Mouse (Mus musculus) heart, embryonic 10.5 days (tissue): ENCODE data around the gene Srgap1. TPM values are rescaled to one million over a fixed set of nuclear protein-coding genes. Genes with fewer than 3 reads are reported as not detected.

ENCODE experiments used
- DNase-seq: peaks from one replicate; pipeline ENCODE4 v3.0.0-alpha.2; 2017; ENCODE audit warnings: low spot score
- H3K27ac ChIP-seq: fragments of 300-500 bp; sonication (generic); 2 replicates; pipeline ENCODE4 v1.5.1; 2016; ENCODE audit warnings: mild to moderate bottlenecking
- H3K27me3 ChIP-seq: fragments of 300-500 bp; sonication (generic); 2 replicates; pipeline ENCODE4 v1.6.1; 2016; ENCODE audit warnings: mild to moderate bottlenecking; ENCODE audit not compliant: poor library complexity, insufficient read depth, severe bottlenecking
- H3K36me3 ChIP-seq: fragments of 300-500 bp; sonication (generic); 2 replicates; pipeline ENCODE4 v1.6.1; 2016; ENCODE audit warnings: mild to moderate bottlenecking, moderate library complexity
- H3K4me1 ChIP-seq: fragments of 300-500 bp; sonication (generic); 2 replicates; pipeline ENCODE4 v1.6.1; 2016; ENCODE audit warnings: mild to moderate bottlenecking
- H3K4me3 ChIP-seq: fragments of 300-500 bp; sonication (generic); 2 replicates; pipeline ENCODE4 v1.5.1; 2016; ENCODE audit warnings: mild to moderate bottlenecking, moderate library complexity
- H3K9me3 ChIP-seq: fragments of 300-500 bp; sonication (generic); 2 replicates; pipeline ENCODE4 v1.6.1; 2016; ENCODE audit warnings: mild to moderate bottlenecking, moderate library complexity
- WGBS: fragments of 180-500 bp; shearing (Covaris S2); methylation state at CpG from one replicate; pipeline ENCODE4 v1.1.7; 2016; 5-methylcytosine and 5-hydroxymethylcytosine counted together
- polyA plus RNA-seq: library from polyadenylated mRNA; unstranded; fragments of >200 nt; fragmentation: Nextera tagmentation; extraction: Ambion mirVana; gene quantifications from 2 replicates; pipeline ENCODE4 v1.2.1, GENCODE M21; 2016

Srgap1 gene
- polyA plus RNA-seq, 1 experiment from 2014 or later, result 6.8 TPM

GRCm38 (mm10) chr10:122040372-122040771 lies 6.7 kb downstream of the Srgap1 start:
- WGBS, result 37% methylated on average over 4 of the region's 4 CpGs

GRCm38 (mm10) chr10:122039566-122039965 lies 7.5 kb downstream of the Srgap1 start:
- 84% methylated on average over 4 of the region's 4 CpGs for WGBS
- H3K27ac ChIP-seq, result no peak overlapping the region
- peaks cover 5% of the 10 kb centered on the region; the same call in 1 of the 2 replicates for H3K36me3 ChIP-seq
- no peak overlapping the region for H3K4me3 ChIP-seq
- peaks cover 5% of the 10 kb centered on the region; the same call in 1 of the 2 replicates for H3K9me3 ChIP-seq
- peaks cover 6% of the 10 kb centered on the region; the same call in 1 of the 2 replicates for H3K27me3 ChIP-seq
- 0 out of 2 replicates have a peak, but pooled peaks cover 13% of the 10 kb centered on the region for H3K4me1 ChIP-seq
- DNase-seq, result no peak

More at GRCm38 (mm10) chr10:122040372-122040771, 6.7 kb downstream of the Srgap1 start:
- H3K36me3 ChIP-seq, result peaks cover 5% of the 10 kb centered on the region; the same call in 1 of the 2 replicates
- no peak overlapping the region for H3K4me3 ChIP-seq
- H3K27me3 ChIP-seq, result peaks cover 6% of the 10 kb centered on the region; the same call in 1 of the 2 replicates
- peaks cover 5% of the 10 kb centered on the region; the same call in 1 of the 2 replicates for H3K9me3 ChIP-seq
- no peak overlapping the region for H3K27ac ChIP-seq
- DNase-seq, result no peak
- 0 out of 2 replicates have a peak, but pooled peaks cover 13% of the 10 kb centered on the region for H3K4me1 ChIP-seq

GRCm38 (mm10) chr10:122038554-122038953 lies 8.6 kb downstream of the Srgap1 start:
- Histone ChIP-seq H3K27ac (no peak overlapping the region), H3K36me3 (peaks cover 5% of the 10 kb centered on the region; the same call in 1 of the 2 replicates), H3K27me3 (peaks cover 11% of the 10 kb centered on the region), H3K4me3 (no peak overlapping the region), H3K9me3 (peaks cover 5% of the 10 kb centered on the region; the same call in 1 of the 2 replicates), H3K4me1 (0 out of 2 replicates have a peak, but pooled peaks cover 13% of the 10 kb centered on the region)
- 56% methylated on average over 3 of the region's 3 CpGs for WGBS
- DNase-seq, result no peak

GRCm38 (mm10) chr10:122033271-122033670 lies 13.8 kb downstream of the Srgap1 start:
- peaks cover 3% of the 10 kb centered on the region; the same call in 1 of the 2 replicates for H3K36me3 ChIP-seq
- H3K27ac ChIP-seq, result no peak overlapping the region
- no peak overlapping the region for H3K4me3 ChIP-seq
- H3K27me3 ChIP-seq, result peaks cover 38% of the 10 kb centered on the region
- 0 out of 2 replicates have a peak, but pooled peaks cover 6% of the 10 kb centered on the region for H3K4me1 ChIP-seq
- no peaks in the 10 kb centered on the region for H3K9me3 ChIP-seq
- WGBS, result 76% methylated on average over 5 of the region's 5 CpGs
- no peak for DNase-seq

- DNase-seq, result no peak
- H3K4me1 ChIP-seq, result peaks cover 10% of the 10 kb centered on the region
- H3K36me3 ChIP-seq, result 0 out of 2 replicates have a peak, but pooled peaks cover 2% of the 10 kb centered on the region
- no peak overlapping the region for H3K4me3 ChIP-seq
- H3K9me3 ChIP-seq, result no peaks in the 10 kb centered on the region
- no peak overlapping the region for H3K27ac ChIP-seq
- peaks cover 50% of the 10 kb centered on the region for H3K27me3 ChIP-seq
- 78% methylated on average over 5 of the region's 5 CpGs for WGBS
Measured at GRCm38 (mm10) chr10:122030420-122030819, 16.7 kb downstream of the Srgap1 start.

- Histone ChIP-seq H3K4me3 (no peak overlapping the region), H3K4me1 (peaks cover 12% of the 10 kb centered on the region), H3K9me3 (no peaks in the 10 kb centered on the region), H3K27me3 (peaks cover 50% of the 10 kb centered on the region), H3K27ac (no peak overlapping the region), H3K36me3 (0 out of 2 replicates have a peak, but pooled peaks cover 2% of the 10 kb centered on the region)
- no peak for DNase-seq
- WGBS, result 82% methylated on average over 7 of the region's 7 CpGs
Measured at GRCm38 (mm10) chr10:122029738-122030137, 17.4 kb downstream of the Srgap1 start.

- Histone ChIP-seq H3K4me1 (peaks cover 10% of the 10 kb centered on the region), H3K4me3 (peak overlapping the region; percentile 1; the same call in 1 of the 2 replicates), H3K27ac (no peak overlapping the region), H3K36me3 (peaks cover 21% of the 10 kb centered on the region; the same call in 1 of the 2 replicates), H3K9me3 (no peaks in the 10 kb centered on the region; the same call in 1 of the 2 replicates), H3K27me3 (peaks cover 53% of the 10 kb centered on the region)
- 20% methylated on average over 6 of the region's 6 CpGs for WGBS
- DNase-seq, result peak; percentile 92
Measured at GRCm38 (mm10) chr10:122025198-122025597, 21.9 kb downstream of the Srgap1 start.

GRCm38 (mm10) chr10:122020906-122021305 lies 26.2 kb downstream of the Srgap1 start:
- H3K4me3 ChIP-seq, result no peak overlapping the region
- H3K27me3 ChIP-seq, result peaks cover 51% of the 10 kb centered on the region
- H3K36me3 ChIP-seq, result peaks cover 19% of the 10 kb centered on the region; the same call in 1 of the 2 replicates
- WGBS, result 89% methylated on average over 5 of the region's 5 CpGs
- H3K9me3 ChIP-seq, result no peaks in the 10 kb centered on the region; the same call in 1 of the 2 replicates
- no peak for DNase-seq
- H3K27ac ChIP-seq, result no peak overlapping the region
- peaks cover 34% of the 10 kb centered on the region for H3K4me1 ChIP-seq

- 0 out of 2 replicates have a peak overlapping the region, but pooled peaks have one; percentile 37 for H3K27ac ChIP-seq
- H3K9me3 ChIP-seq, result no peaks in the 10 kb centered on the region; the same call in 1 of the 2 replicates
- peaks cover 28% of the 10 kb centered on the region for H3K4me1 ChIP-seq
- peaks cover 51% of the 10 kb centered on the region for H3K27me3 ChIP-seq
- 62% methylated on average over 5 of the region's 5 CpGs for whole genome bisulfite sequencing
- no peak for DNase-seq
- H3K4me3 ChIP-seq, result no peak overlapping the region
- peaks cover 19% of the 10 kb centered on the region; the same call in 1 of the 2 replicates for H3K36me3 ChIP-seq
Measured at GRCm38 (mm10) chr10:122020255-122020654, 26.9 kb downstream of the Srgap1 start.

GRCm38 (mm10) chr10:122018594-122019048 lies 28.5 kb downstream of the Srgap1 start:
- peaks cover 28% of the 10 kb centered on the region for H3K4me1 ChIP-seq
- no peak overlapping the region for H3K4me3 ChIP-seq
- WGBS, result 46% methylated on average over 10 of the region's 10 CpGs
- H3K36me3 ChIP-seq, result peaks cover 10% of the 10 kb centered on the region; the same call in 1 of the 2 replicates
- H3K9me3 ChIP-seq, result no peaks in the 10 kb centered on the region
- H3K27ac ChIP-seq, result peak overlapping the region; percentile 76
- no peak for DNase-seq
- H3K27me3 ChIP-seq, result peaks cover 46% of the 10 kb centered on the region

- no peak for DNase-seq
- peaks cover 46% of the 10 kb centered on the region for H3K27me3 ChIP-seq
- peaks cover 7% of the 10 kb centered on the region; the same call in 1 of the 2 replicates for H3K36me3 ChIP-seq
- peaks cover 28% of the 10 kb centered on the region for H3K4me1 ChIP-seq
- H3K9me3 ChIP-seq, result no peaks in the 10 kb centered on the region
- 86% methylated on average over 8 of the region's 8 CpGs for WGBS
- no peak overlapping the region for H3K27ac ChIP-seq
- no peak overlapping the region for H3K4me3 ChIP-seq
Measured at GRCm38 (mm10) chr10:122017743-122018142, 29.4 kb downstream of the Srgap1 start.

- Histone ChIP-seq H3K4me1 (peaks cover 28% of the 10 kb centered on the region), H3K4me3 (no peak overlapping the region), H3K27ac (peak overlapping the region; percentile 33; the same call in 1 of the 2 replicates), H3K36me3 (peaks cover 7% of the 10 kb centered on the region; the same call in 1 of the 2 replicates), H3K9me3 (no peaks in the 10 kb centered on the region), H3K27me3 (peaks cover 40% of the 10 kb centered on the region)
- WGBS, result 61% methylated on average over 5 of the region's 5 CpGs
- DNase-seq, result no peak
Measured at GRCm38 (mm10) chr10:122017063-122017462, 30.1 kb downstream of the Srgap1 start.

- Histone ChIP-seq H3K4me1 (peaks cover 28% of the 10 kb centered on the region), H3K4me3 (no peak overlapping the region), H3K36me3 (peaks cover 7% of the 10 kb centered on the region; the same call in 1 of the 2 replicates), H3K27ac (peak overlapping the region; percentile 33; the same call in 1 of the 2 replicates), H3K27me3 (peaks cover 35% of the 10 kb centered on the region), H3K9me3 (no peaks in the 10 kb centered on the region)
- WGBS, result 46% methylated on average over 3 of the region's 3 CpGs
- no peak for DNase-seq
Measured at GRCm38 (mm10) chr10:122016631-122017030, 30.5 kb downstream of the Srgap1 start.
